Mouse (Mus musculus) lung, adult 2 months (tissue): Measurements from ENCODE around the gene Cdh23. TPM values are rescaled to one million over a fixed set of nuclear protein-coding genes. Genes with fewer than 3 reads are reported as not detected.

Experiments used
- DNase-seq: peaks from one replicate; pipeline ENCODE4 v3.0.0; 2022
- H3K4me1 ChIP-seq: fragments of 200-500 bp; 2 replicates; pipeline ENCODE4 v1.6.1; 2011; ENCODE audit warnings: low read length; ENCODE audit not compliant: control insufficient read depth, insufficient read depth
- H3K4me3 ChIP-seq: fragments of 200-500 bp; replicated peaks from 2 replicates; pipeline ENCODE3; 2011; ENCODE audit warnings: low read depth, mild to moderate bottlenecking, control low read depth, low read length; ENCODE audit errors: extremely low read depth
- CTCF ChIP-seq: fragments of 200-500 bp; IDR thresholded peaks from 2 replicates; pipeline ENCODE4 v1.5.1; 2011; ENCODE audit warnings: mild to moderate bottlenecking, low read length, control low read depth; ENCODE audit not compliant: insufficient read depth
- POLR2A ChIP-seq: fragments of 200-500 bp; IDR thresholded peaks from 2 replicates; pipeline ENCODE4 v1.6.1; 2011; ENCODE audit warnings: low read depth, mild to moderate bottlenecking, control low read depth, low read length, borderline replicate concordance; ENCODE audit errors: extremely low read depth
- WGBS: fragments of 180-500 bp; shearing (Covaris S2); methylation state at CpG from one replicate; pipeline ENCODE4 v1.1.7; 2018; 5-methylcytosine and 5-hydroxymethylcytosine counted together
- polyA plus RNA-seq: library from polyadenylated mRNA; depleted of rRNA; stranded (reverse); fragments of >200 nt; gene quantifications from 2 replicates; pipeline ENCODE4 v1.2.3, GENCODE M21; 2012

Gene Cdh23
- polyA plus RNA-seq, 1 experiment, result 0.78 TPM

DNA sequence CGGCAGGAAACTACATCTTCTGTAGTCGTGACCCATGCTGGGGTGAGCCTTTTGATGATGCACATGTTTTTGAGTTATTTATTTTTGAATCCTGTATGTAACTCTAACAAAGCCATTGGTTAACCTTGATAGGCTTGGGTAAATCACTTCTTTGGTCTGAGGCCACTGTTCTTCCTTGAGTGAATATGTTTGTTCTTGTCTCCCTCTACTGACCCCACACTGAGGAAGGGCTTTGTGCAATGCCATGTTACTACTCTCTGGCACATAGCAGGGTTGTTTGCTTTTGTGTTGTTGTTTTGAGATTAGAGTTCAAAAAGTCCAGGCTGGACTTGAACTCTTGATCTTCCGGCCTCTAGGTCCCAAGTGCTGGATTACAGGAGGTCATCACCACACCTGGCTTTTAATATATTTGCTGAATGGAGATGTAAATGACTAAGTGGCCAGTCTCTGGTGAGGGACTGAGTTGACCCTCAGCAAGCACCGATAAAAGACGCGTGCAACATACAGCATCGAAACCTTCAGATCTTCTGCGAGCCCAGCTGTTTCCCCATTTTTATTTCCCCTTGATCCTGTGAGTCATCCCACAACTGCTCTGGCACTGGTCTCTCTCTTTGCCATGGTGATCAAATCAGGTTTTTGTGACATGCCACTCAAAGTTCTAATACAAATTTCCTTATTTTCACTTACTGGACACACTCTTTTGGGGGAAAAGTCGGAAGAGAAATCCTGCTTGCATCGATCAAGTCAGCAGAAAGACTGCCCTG is 298.1 kb downstream of the Cdh23 start:
- WGBS, result 72% methylated on average over 10 of the region's 10 CpGs
- H3K4me1 ChIP-seq, result no peaks in the 10 kb centered on the region
- H3K4me3 ChIP-seq, result no peak overlapping the region
- TF ChIP-seq POLR2A (no peak), CTCF (no peak)
- DNase-seq, result no peak

DNA sequence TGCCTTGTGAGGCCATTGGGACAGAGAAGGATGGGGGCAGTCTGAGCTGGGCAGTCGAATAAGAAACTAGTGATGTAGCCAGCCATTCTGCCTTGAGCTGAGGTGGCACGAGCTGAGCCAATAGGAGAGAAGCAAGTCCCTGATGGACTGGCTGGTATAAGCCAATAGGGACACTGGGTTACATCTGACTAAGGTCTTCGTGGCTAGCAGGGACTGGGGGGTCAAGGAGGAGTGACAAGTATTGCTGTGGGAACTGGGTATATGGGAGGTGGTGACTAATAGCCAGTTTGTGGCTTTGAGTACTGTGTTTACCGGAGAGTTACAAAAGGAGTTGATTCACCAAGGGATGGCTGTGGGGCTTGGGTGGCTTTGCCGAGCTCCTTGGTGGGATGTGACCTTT is 300.7 kb downstream of the Cdh23 start:
- WGBS, result 73% methylated on average over 5 of the region's 5 CpGs
- TF ChIP-seq CTCF (no peak), POLR2A (no peak)
- no peak overlapping the region for H3K4me3 ChIP-seq

DNA sequence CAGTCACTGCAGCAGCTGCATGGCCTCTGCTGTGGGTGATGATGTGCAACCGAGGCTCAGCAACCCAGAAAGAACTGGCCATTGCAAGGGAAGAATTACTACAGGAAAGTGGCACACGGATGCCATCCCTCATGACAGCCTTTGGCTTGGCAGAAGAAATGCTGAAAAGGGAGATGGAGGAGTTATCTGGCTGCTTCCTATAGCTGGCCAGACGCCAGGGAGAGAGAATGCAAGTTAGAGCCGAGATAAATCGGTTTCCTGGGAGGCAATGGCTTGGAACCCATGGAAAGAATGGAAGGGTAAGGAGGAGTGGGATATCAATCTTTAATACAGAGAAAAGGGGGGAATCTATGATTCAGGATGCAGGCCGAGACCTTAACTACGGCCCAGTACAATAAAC is 301.4 kb downstream of the Cdh23 start:
- 75% methylated on average over 7 of the region's 7 CpGs for WGBS
- TF ChIP-seq POLR2A, result no peak
- TF ChIP-seq CTCF, result no peak
- Histone ChIP-seq H3K4me1 (peaks cover under 1% of the 10 kb centered on the region), H3K4me3 (no peak overlapping the region)
- no peak for DNase-seq

More for the DNA sequence above, 300.7 kb downstream of the Cdh23 start:
- no peaks in the 10 kb centered on the region for H3K4me1 ChIP-seq
- no peak for DNase-seq

DNA sequence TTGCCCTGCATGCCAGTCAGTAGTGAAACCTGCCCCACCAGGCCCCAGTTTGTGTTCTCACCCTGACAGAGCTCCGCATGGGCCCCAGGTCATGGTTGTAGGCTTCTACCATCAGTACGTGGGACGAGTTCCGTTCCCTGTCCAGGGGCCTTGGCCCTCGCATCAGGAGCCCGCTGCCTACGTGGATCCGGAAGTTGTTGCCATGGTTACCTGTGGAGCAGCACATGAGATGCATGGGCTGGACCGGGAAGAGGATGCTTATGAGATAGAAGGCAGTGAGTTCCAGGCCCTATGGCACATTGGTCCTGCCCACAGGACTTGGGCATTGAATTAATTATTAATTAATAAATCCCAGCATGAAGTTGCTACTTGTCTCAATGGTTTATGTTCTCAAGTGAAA is 304.6 kb downstream of the Cdh23 start:
- Histone ChIP-seq H3K4me3 (no peak overlapping the region), H3K4me1 (peaks cover 10% of the 10 kb centered on the region)
- no peak for DNase-seq
- TF ChIP-seq CTCF (no peak), POLR2A (no peak)
- 94% methylated on average over 9 of the region's 9 CpGs for WGBS

DNA sequence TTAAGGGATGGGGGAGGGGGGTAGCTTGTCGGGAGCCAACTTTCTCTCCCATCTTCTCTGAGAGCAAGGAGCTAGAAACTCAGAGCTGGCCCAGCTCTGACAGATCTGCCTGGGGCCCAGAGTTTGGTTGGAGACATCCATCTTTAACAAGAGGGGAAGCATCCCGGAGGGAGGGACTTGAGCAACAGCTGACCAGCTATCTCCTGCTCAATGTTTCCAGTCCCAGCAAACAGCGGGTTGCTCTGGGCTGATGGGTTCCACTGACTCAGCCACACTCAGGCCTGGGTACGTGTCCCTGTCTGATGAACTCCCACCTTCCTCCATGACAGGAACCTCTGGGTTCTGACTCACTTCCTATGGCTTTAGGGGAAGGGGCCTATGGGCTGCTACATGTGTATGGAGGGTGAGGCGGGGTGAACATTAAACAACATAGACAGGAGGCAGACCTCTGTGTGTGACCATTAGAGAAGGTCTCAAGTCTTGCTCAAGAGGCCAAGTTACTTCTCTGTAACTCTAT is 305.3 kb downstream of the Cdh23 start:
- 84% methylated on average over 5 of the region's 5 CpGs for WGBS
- no peak for TF ChIP-seq CTCF
- TF ChIP-seq POLR2A, result no peak
- peaks cover 10% of the 10 kb centered on the region for H3K4me1 ChIP-seq
- no peak for DNase-seq
- H3K4me3 ChIP-seq, result no peak overlapping the region

DNA sequence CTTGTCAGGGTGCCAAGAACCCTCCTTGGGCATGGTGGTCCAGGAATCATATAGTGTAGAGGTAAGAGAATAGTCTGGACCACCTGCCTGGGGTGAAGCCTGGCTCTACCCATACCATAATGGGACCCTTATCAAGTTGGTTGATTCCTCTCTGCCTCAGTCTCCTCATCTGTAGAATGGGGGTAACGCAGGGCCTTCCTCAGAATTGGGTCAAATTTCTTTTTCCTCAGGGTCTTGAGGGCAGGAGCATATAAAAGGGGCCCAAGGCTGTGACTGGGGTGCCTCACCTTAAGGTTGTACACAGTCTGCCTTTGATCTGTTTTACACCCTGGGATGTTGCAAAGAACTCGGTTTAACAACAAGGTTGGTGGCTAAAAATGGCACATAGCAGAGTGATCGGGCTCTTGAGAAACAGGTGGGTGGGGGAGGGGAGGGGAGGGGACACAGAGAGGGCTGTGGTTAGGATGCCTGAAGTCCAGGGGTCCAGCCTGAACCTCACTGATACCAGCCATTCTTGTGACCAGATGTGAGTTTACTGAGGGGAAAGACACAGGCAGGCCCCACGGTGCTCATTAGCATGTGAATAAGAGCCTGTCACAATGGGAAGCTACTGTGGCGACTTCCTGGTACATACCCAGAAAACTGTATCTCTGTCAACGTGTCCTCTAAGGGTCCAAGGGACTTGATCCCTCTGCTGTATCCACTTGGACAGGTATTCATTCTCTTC is 305.9 kb downstream of the Cdh23 start:
- TF ChIP-seq POLR2A (no peak), CTCF (no peak)
- 53% methylated on average over 6 of the region's 6 CpGs for WGBS
- no peak overlapping the region for H3K4me3 ChIP-seq
- DNase-seq, result no peak
- peaks cover 10% of the 10 kb centered on the region for H3K4me1 ChIP-seq

DNA sequence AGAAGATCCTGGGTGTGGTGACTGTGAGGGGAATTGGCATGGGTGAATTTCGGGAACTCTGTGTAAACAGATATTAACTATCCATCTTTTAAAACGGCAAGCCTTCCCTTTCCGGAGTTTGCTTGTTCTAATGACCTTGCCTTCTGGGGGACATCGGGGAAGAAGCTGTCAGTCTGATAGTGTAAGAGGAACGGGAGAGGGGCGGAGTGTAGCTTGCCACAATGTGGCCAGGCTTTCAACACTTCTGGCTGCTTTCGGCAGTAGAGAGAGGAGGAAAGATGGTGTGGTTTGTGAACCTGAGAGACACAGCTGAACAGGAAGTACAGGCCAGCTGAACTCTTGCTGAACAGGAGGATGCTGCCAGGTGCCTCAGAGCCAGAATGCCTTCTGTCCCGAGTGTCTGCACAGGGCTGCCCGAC is 306.8 kb downstream of the Cdh23 start:
- H3K4me1 ChIP-seq, result peaks cover 10% of the 10 kb centered on the region
- DNase-seq, result no peak
- TF ChIP-seq POLR2A, result no peak
- TF ChIP-seq CTCF, result no peak
- WGBS, result 8% methylated on average over 9 of the region's 9 CpGs
- H3K4me3 ChIP-seq, result no peak overlapping the region

DNA sequence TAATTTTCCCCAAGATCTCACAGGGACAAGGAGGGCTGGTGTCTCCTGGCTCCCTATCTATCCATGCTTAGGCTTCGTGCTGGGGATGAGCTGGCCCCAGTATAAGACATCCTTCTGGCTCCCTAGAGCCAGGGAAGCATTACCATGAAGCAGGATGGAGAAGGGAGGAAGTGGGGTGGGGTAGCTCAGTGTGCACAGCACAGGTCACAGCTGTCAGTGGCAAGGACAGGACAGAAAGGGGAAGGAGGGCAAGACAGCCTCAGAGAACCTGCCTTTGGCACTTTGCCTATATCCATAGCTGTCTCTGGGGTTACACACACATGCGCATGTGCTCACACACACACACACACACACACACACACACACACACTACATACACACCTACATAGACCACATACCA is 308.0 kb downstream of the Cdh23 start:
- Histone ChIP-seq H3K4me1 (peaks cover 10% of the 10 kb centered on the region), H3K4me3 (no peak overlapping the region)
- WGBS, result 69% methylated on average over 2 of the region's 2 CpGs
- TF ChIP-seq CTCF (no peak), POLR2A (no peak)
- no peak for DNase-seq

DNA sequence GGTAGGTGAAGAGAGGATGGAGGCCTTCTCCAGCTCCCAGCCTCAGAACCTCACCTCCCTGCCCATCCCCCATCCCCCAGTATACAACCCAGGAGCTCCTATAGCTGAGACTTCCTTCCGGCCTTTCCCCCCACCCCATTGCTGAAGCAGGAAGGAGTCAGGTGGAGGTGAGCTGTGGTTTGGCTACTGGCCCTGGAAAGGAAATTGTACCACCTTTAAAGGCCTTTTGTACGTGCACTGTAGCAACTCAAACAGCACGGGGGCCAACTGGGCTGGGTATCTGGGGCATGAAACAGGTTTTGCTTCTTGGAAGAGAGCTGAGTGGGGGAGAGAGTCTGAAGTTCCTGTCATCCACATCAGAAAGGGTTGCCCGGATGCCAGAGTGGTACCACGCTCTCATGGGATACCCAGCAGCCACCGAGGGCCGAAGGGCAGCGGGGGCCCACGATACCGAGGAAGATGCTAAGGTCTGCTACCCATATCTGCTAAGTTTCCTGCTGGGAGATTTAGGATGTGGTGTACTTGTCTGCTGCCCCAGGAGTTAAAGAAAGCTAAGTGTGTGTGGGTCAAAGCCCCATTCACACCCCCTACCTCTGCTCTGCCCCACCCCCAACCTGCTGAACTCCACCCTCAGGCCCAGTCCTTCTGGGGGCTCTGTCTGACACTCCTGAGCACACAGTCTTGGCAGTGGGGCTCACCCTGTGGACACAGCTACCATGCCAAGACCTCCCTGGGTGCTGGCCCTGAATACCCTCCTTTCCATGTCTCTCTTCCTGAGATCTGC is 315.0 kb downstream of the Cdh23 start:
- no peak for DNase-seq

DNA sequence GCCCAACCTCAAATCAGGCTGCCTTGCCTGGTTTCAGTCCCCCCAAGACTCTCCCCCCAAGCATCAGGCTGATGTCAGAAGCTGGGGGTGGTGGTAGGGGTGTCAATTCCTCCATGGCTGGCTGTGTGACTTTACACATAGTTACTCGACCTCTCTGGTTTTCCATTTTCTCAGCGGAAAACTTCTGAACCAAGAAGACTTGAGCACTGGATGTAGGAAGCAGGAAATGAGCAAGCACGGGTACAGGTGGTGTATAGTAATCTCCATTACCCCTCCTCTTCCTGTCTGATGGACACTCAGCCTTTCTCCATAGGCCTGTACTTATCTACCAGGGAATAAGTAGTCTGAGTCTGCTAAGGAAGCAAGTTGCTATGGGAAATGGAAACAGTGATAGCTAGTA is 316.1 kb downstream of the Cdh23 start:
- 46% methylated on average over 3 of the region's 3 CpGs for WGBS
- DNase-seq, result no peak
- no peak for TF ChIP-seq POLR2A
- no peak for TF ChIP-seq CTCF
- no peak overlapping the region for H3K4me3 ChIP-seq
- peaks cover 8% of the 10 kb centered on the region; the same call in 1 of the 2 replicates for H3K4me1 ChIP-seq

More for the DNA sequence above, 315.0 kb downstream of the Cdh23 start:
- Histone ChIP-seq H3K4me1 (peaks cover 8% of the 10 kb centered on the region; the same call in 1 of the 2 replicates), H3K4me3 (no peak overlapping the region)
- 72% methylated on average over 10 of the region's 10 CpGs for WGBS
- TF ChIP-seq CTCF (no peak), POLR2A (no peak)
